Mouse (Mus musculus) liver, postnatal 0 days (tissue): ENCODE measurements around the gene Dpysl5. TPM values are rescaled to one million over a fixed set of nuclear protein-coding genes. Genes with fewer than 3 reads are reported as not detected.

ENCODE experiments used
- ATAC-seq: fragments of 200-750 bp; cut with Nextera tagmentation; 2 replicates; pipeline ENCODE4 v1.8.0; 2017; ENCODE audit warnings: mild to moderate bottlenecking, moderate library complexity
- DNase-seq: peaks from one replicate; pipeline ENCODE4 v3.0.0-alpha.2; 2016
- H3K27ac ChIP-seq: fragments of 300-500 bp; sonication (generic); 2 replicates; pipeline ENCODE4 v1.5.1; 2014; ENCODE audit warnings: antibody characterized with exemption, moderate library complexity, mild to moderate bottlenecking, low read depth
- H3K27me3 ChIP-seq: fragments of 300-500 bp; sonication (generic); 2 replicates; pipeline ENCODE4 v1.6.1; 2014; ENCODE audit warnings: low read length, control low read depth, mixed read lengths; ENCODE audit not compliant: insufficient read depth
- H3K36me3 ChIP-seq: fragments of 300-500 bp; sonication (generic); replicated peaks from 2 replicates; pipeline ENCODE4 v1.6.1; 2014; ENCODE audit warnings: mild to moderate bottlenecking, control low read depth, low read length, moderate library complexity, mixed read lengths; ENCODE audit not compliant: insufficient read depth
- H3K4me1 ChIP-seq: fragments of 300-500 bp; sonication (generic); 2 replicates; pipeline ENCODE4 v1.6.1; 2014; ENCODE audit warnings: antibody characterized with exemption, mild to moderate bottlenecking, control low read depth; ENCODE audit not compliant: insufficient read depth
- H3K4me2 ChIP-seq: fragments of 300-500 bp; sonication (generic); 2 replicates; pipeline ENCODE4 v1.6.1; 2014; ENCODE audit warnings: low read depth, mild to moderate bottlenecking, low read length, moderate library complexity, mixed read lengths
- H3K4me3 ChIP-seq: fragments of 300-500 bp; sonication (generic); 2 replicates; pipeline ENCODE4 v1.5.1; 2014; ENCODE audit warnings: low read depth, low read length
- H3K9ac ChIP-seq: fragments of 300-500 bp; sonication (generic); replicated peaks from 2 replicates; pipeline ENCODE4 v1.6.1; 2014; ENCODE audit warnings: mild to moderate bottlenecking, moderate library complexity
- H3K9me3 ChIP-seq: fragments of 300-500 bp; sonication (generic); 2 replicates; pipeline ENCODE4 v1.6.1; 2016; ENCODE audit warnings: mild to moderate bottlenecking, control low read depth, low read length, mixed read lengths
- CTCF ChIP-seq: sonication (generic); IDR thresholded peaks from 2 replicates; pipeline ENCODE4 v1.5.1; 2016; ENCODE audit warnings: antibody characterized with exemption, low read depth
- EP300 ChIP-seq: IDR thresholded peaks from 2 replicates; pipeline ENCODE4 v1.6.1; 2016; ENCODE audit warnings: antibody characterized with exemption, low read depth, mild to moderate bottlenecking
- WGBS: fragments of 180-500 bp; shearing (Covaris S2); extraction: QIAGEN DNeasy Blood & Tissue Kit; methylation state at CpG from one replicate; pipeline ENCODE4 v1.1.7; 2014; ENCODE audit not compliant: insufficient replicate concordance; 5-methylcytosine and 5-hydroxymethylcytosine counted together
- polyA plus RNA-seq: library from polyadenylated mRNA; unstranded; fragments of >200 nt; fragmentation: Nextera tagmentation; extraction: Ambion mirVana; gene quantifications from 2 replicates; pipeline ENCODE4 v1.2.1, GENCODE M21; 2015

The Dpysl5 gene
- polyA plus RNA-seq, 1 experiment from 2014 or later, result 0.05 TPM

DNA sequence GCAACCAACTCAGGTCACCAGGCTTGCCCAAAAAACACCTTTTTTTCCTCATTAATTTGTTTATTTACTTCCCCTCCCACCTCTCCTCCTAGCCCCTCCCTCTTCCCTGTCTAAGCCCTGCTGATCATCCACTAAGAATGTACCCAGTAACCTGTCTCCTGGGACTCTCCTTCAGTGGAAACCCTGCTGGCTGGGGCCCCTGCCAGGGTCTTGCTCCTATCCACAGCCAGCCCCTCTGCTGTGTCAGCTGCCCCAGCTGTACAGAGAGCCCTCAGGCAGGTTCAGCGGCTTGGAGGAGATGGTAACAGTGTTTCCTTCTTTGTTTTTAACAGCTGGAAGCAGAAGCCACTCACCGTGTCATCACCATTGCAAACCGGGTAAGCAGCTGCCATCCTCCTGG, 69.8 kb downstream of the Dpysl5 start:
- H3K9ac ChIP-seq, result no peak overlapping the region
- no peak for DNase-seq
- H3K9me3 ChIP-seq, result no peaks in the 10 kb centered on the region
- H3K27ac ChIP-seq, result no peak overlapping the region
- H3K4me2 ChIP-seq, result no peak overlapping the region
- H3K36me3 ChIP-seq, result no peaks in the 10 kb centered on the region
- H3K4me3 ChIP-seq, result no peak overlapping the region
- no peaks in the 10 kb centered on the region for H3K27me3 ChIP-seq
- ATAC-seq, result no peak
- TF ChIP-seq EP300, result no peak
- TF ChIP-seq CTCF, result no peak
- WGBS, result 60% methylated on average over 3 of the region's 3 CpGs
- H3K4me1 ChIP-seq, result no peaks in the 10 kb centered on the region

GRCm38 (mm10) chr5:30787381-30787780, 76.0 kb downstream of the Dpysl5 start:
- 54% methylated on average over 5 of the region's 5 CpGs for WGBS

DNA sequence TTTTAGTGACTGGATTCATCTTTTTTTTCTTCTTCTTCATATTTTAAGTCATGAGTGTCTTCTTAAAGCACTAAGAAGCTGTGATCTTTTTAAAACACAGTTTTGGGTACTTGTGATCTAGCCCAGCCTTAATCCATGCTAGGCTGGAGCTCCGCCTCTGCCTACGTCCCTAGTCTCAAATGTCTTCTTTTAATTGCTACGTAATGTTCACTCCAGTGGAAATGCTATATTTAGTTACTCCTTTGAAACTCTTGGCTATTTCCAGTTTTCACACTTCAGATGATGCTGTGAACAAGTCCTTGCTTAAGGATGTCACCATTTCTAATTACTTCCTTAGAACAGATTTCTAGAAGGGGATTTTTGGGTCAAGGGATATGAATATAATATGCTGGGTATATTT, 78.7 kb downstream of the Dpysl5 start:
- H3K36me3 ChIP-seq, result no peaks in the 10 kb centered on the region
- no peak overlapping the region for H3K4me3 ChIP-seq
- no peaks in the 10 kb centered on the region for H3K9me3 ChIP-seq
- no peak overlapping the region for H3K4me2 ChIP-seq
- no peak overlapping the region for H3K9ac ChIP-seq
- no peaks in the 10 kb centered on the region for H3K27me3 ChIP-seq
- no peak for DNase-seq
- no peak for ATAC-seq
- WGBS, result 79% methylated on average over 3 of the region's 3 CpGs
- TF ChIP-seq EP300, result no peak
- TF ChIP-seq CTCF, result no peak
- H3K4me1 ChIP-seq, result no peaks in the 10 kb centered on the region
- no peak overlapping the region for H3K27ac ChIP-seq

More at GRCm38 (mm10) chr5:30787381-30787780, 76.0 kb downstream of the Dpysl5 start:
- Histone ChIP-seq H3K9me3 (no peaks in the 10 kb centered on the region), H3K27me3 (no peaks in the 10 kb centered on the region), H3K4me3 (no peak overlapping the region), H3K4me2 (no peak overlapping the region), H3K9ac (no peak overlapping the region), H3K36me3 (no peaks in the 10 kb centered on the region), H3K27ac (no peak overlapping the region), H3K4me1 (no peaks in the 10 kb centered on the region)
- ATAC-seq (no peak), DNase-seq (no peak)
- TF ChIP-seq CTCF, result no peak
- TF ChIP-seq EP300, result no peak

DNA sequence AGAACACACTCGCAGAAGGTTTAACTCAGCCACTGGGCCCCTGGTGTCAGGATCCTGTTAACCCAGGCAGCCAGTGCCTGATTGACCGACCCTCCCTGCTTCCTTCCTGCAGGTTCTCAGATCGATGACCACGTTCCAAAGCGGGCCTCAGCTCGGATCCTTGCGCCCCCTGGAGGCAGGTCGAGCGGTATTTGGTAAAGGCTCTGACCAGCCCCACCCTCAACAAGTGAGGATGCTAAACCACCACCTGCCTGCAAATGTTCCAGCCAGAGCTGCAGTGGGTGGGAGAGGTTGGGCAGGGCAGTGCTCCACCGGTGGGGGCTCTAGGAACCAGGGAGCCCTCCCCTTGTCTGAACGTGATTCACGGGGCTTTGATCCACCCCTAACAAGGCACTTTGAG, 84.8 kb downstream of the Dpysl5 start:
- peaks cover 6% of the 10 kb centered on the region; the same call in 1 of the 2 replicates for H3K4me1 ChIP-seq
- H3K4me3 ChIP-seq, result no peak overlapping the region
- no peaks in the 10 kb centered on the region for H3K27me3 ChIP-seq
- 6% methylated on average over 12 of the region's 12 CpGs for WGBS
- ATAC-seq (peak; percentile 47), DNase-seq (peak; percentile 90)
- no peaks in the 10 kb centered on the region for H3K9me3 ChIP-seq
- H3K9ac ChIP-seq, result no peak overlapping the region
- TF ChIP-seq EP300, result no peak
- peak; percentile 94 for TF ChIP-seq CTCF
- H3K4me2 ChIP-seq, result no peak overlapping the region
- no peaks in the 10 kb centered on the region for H3K36me3 ChIP-seq
- H3K27ac ChIP-seq, result no peak overlapping the region

DNA sequence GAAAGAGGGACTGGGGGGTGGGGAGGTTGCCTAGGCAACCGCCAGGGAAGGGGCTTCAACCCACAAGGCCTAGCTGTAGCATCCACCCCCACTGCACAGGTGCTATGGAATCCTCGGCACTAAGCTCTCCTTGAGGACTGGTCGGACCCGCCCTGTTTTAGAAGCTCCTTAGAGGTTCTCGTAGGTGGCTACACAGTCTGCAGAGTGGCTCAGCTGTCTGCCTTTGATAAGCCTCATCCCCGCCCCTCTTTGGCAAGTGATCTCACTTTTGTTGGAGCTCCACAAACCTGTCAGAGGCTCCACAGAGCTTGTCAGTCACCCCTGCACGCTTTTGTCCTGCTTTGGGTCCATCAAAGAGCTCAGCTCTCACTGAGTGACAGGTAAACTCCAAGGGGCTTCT, 86.1 kb downstream of the Dpysl5 start:
- H3K4me1 ChIP-seq, result peaks cover 6% of the 10 kb centered on the region; the same call in 1 of the 2 replicates
- DNase-seq, result peak; percentile 74
- H3K27me3 ChIP-seq, result 0 out of 2 replicates have a peak, but pooled peaks cover under 1% of the 10 kb centered on the region
- H3K36me3 ChIP-seq, result no peaks in the 10 kb centered on the region
- TF ChIP-seq CTCF (no peak), EP300 (no peak)
- no peaks in the 10 kb centered on the region for H3K9me3 ChIP-seq
- WGBS, result 53% methylated on average over 7 of the region's 7 CpGs
- H3K4me3 ChIP-seq, result no peak overlapping the region
- H3K27ac ChIP-seq, result peak overlapping the region; percentile 69
- H3K4me2 ChIP-seq, result peak overlapping the region; percentile 49
- no peak overlapping the region for H3K9ac ChIP-seq
- ATAC-seq, result peak; percentile 92

DNA sequence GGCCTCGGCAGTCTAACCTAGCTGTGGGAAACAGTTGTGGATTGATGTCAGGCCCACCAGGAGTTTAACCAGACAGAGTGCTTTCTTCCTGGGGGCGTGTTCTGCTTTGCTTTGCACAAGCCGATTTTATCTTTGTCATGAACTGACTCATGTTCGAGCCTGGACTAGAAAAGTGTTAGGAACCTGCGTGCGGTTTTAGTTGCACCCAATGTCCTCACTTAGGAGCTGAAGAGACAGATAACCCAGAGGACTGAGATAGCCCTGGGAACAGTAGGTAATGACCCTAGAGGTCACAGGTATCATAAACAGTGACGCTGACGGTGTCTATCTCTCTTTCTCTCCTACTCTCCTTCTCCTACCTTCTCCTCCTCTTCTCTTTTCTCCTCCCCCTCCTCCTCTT, 86.6 kb downstream of the Dpysl5 start:
- H3K36me3 ChIP-seq, result no peaks in the 10 kb centered on the region
- H3K27me3 ChIP-seq, result 0 out of 2 replicates have a peak, but pooled peaks cover 2% of the 10 kb centered on the region
- no peak overlapping the region for H3K9ac ChIP-seq
- H3K27ac ChIP-seq, result peak overlapping the region; percentile 69
- peak overlapping the region; percentile 49 for H3K4me2 ChIP-seq
- no peak for DNase-seq
- 64% methylated on average over 8 of the region's 8 CpGs for WGBS
- no peak for TF ChIP-seq CTCF
- no peak for TF ChIP-seq EP300
- ATAC-seq, result peak; percentile 40
- no peak overlapping the region for H3K4me3 ChIP-seq
- H3K9me3 ChIP-seq, result no peaks in the 10 kb centered on the region
- H3K4me1 ChIP-seq, result peaks cover 6% of the 10 kb centered on the region; the same call in 1 of the 2 replicates
